Mouse (Mus musculus): ENCODE measurements at regions not wholly inside any gene's neighbourhood (a gene's known extent, or its start where the extent isn't known, plus 50 kb on each side); places are given as distances from the start of the nearest gene placed in this dataset.
"Not testable (repeated sequence)": the region's sequence is repeated elsewhere in the genome, so short reads cannot be mapped to it uniquely, and the experiment has no call there.

DNA sequence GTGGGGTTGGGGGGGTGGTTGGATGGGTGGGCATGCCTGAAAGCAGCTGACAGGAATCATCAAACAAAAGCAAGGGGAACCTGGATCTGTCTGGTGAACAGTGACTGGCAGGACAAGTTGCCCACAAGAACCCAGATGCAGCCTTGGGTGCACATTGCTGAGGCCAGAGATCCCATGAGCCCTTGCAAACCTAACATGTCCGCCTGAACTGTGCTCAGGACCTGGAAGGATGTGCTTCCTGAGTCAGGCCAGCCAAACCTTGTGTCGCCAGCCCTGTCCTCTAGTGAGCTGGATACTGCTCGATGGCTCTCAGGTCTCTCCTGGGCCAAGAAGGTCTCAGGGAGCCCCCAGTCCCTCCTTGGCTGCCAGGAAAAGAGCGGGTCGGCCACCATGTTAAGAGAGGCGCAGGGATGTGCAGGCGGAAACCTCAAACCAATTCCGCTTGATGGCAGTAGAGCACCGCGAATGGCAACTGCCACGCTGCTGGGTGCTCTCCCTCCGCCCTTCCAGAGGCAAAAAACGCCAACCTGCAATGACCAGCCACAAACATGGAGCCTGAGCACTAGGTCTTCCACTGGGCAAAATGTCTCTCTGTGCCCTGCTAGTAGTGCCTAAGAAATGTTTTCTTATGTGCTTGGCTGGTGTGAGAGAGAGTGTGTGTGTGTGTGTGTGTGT is 140.2 kb downstream of the Pls3 start:
- not testable (repeated sequence) for H3K36me3 ChIP-seq (ENCODE audit: control insufficient read depth, insufficient read depth, low read length); H3K27me3 ChIP-seq (ENCODE audit: control insufficient read depth, insufficient read depth, low read length); H3K4me2 ChIP-seq; H3K4me1 ChIP-seq (ENCODE audit: control insufficient read depth, insufficient read depth, low read length); H3K4me3 ChIP-seq (ENCODE audit: low read depth, low read length); ATAC-seq (replicated peaks; ENCODE audit: insufficient number of reproducible peaks, low FRiP score, low TSS enrichment); H3K27ac ChIP-seq (ENCODE audit: low read depth, low read length); H3K9me3 ChIP-seq (replicated peaks; ENCODE audit: control insufficient read depth, low read length); H3K9ac ChIP-seq (ENCODE audit: low read depth, low read length)
- WGBS (ENCODE audit: insufficient replicate concordance): 48% methylated on average over 10 of the region's 13 CpGs

DNA sequence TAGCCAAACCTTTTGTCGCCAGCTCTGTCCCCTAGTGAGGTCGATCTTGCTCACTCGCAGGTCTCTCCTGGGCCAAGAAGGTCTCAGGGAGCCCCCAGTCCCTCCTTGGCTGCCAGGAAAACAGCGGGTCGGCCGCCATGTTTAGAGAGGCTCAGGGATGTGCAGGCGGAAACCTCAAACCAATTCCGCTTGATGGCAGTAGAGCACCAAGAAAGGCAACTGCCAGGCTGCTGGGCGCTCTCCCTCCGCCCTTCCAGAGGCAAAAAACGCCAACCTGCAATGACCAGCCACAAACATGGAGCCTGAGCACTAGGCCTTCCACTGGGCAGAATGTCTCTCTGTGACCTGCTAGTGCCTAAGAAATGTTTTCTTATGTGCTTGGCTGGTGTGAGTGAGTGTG is 141.3 kb downstream of the Pls3 start:
- H3K9me3 ChIP-seq (replicated peaks; ENCODE audit: control insufficient read depth, low read length); H3K9ac ChIP-seq (ENCODE audit: low read depth, low read length); H3K4me3 ChIP-seq (ENCODE audit: low read depth, low read length); H3K4me1 ChIP-seq (ENCODE audit: control insufficient read depth, insufficient read depth, low read length); H3K27me3 ChIP-seq (ENCODE audit: control insufficient read depth, insufficient read depth, low read length); ATAC-seq (replicated peaks; ENCODE audit: insufficient number of reproducible peaks, low FRiP score, low TSS enrichment); H3K4me2 ChIP-seq; H3K36me3 ChIP-seq (ENCODE audit: control insufficient read depth, insufficient read depth, low read length); H3K27ac ChIP-seq (ENCODE audit: low read depth, low read length): not testable (repeated sequence)
- WGBS (ENCODE audit: insufficient replicate concordance): 73% methylated on average over 11 of the region's 11 CpGs

DNA sequence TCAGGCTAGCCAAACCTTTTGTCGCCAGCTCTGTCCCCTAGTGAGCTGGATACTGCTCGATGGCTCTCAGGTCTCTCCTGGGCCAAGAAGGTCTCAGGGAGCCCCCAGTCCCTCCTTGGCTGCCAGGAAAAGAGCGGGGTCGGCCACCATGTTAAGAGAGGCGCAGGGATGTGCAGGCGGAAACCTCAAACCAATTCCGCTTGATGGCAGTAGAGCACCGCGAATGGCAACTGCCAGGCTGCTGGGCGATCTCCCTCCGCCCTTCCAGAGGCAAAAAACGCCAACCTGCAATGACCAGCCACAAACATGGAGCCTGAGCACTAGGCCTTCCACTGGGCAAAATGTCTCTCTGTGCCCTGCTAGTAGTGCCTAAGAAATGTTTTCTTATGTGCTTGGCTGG is 145.2 kb downstream of the Pls3 start:
- not testable (repeated sequence) for ATAC-seq (replicated peaks; ENCODE audit: insufficient number of reproducible peaks, low FRiP score, low TSS enrichment)
- 54% methylated on average over 11 of the region's 12 CpGs for WGBS (ENCODE audit: insufficient replicate concordance)

DNA sequence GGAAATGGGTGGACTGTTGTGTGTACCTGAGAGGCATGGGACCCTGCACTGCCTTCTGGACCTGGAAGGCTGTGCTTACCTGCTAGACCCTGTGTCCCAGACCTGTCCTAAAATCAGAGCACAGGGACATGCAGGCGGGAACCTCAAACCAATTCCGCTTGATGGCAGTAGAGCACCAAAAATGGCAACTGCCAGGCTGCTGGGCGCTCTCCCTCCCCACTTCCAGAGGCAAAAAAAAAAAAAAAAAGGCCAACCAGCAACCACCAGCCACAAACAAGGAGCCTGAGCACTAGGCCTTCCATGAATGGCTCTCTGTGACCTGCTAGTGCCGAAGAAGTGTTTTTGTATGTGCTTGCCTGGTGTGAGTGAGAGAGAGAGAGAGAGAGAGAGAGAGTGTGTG is 146.5 kb downstream of the Pls3 start:
- Histone ChIP-seq H3K4me3 (ENCODE audit: low read depth, low read length) (no peak overlapping the region), H3K9me3 (replicated peaks; ENCODE audit: control insufficient read depth, low read length) (no peaks in the 10 kb centered on the region), H3K36me3 (ENCODE audit: control insufficient read depth, insufficient read depth, low read length) (no peaks in the 10 kb centered on the region), H3K27me3 (ENCODE audit: control insufficient read depth, insufficient read depth, low read length) (no peaks in the 10 kb centered on the region), H3K27ac (ENCODE audit: low read depth, low read length) (no peak overlapping the region), H3K9ac (ENCODE audit: low read depth, low read length) (no peak overlapping the region), H3K4me1 (ENCODE audit: control insufficient read depth, insufficient read depth, low read length) (no peaks in the 10 kb centered on the region), H3K4me2 (no peak overlapping the region)
- 76% methylated on average over 4 of the region's 4 CpGs for WGBS (ENCODE audit: insufficient replicate concordance)
- ATAC-seq (replicated peaks; ENCODE audit: insufficient number of reproducible peaks, low FRiP score, low TSS enrichment): no peak

More for the DNA sequence above, 145.2 kb downstream of the Pls3 start:
- H3K27me3 ChIP-seq (ENCODE audit: control insufficient read depth, insufficient read depth, low read length); H3K9ac ChIP-seq (ENCODE audit: low read depth, low read length); H3K36me3 ChIP-seq (ENCODE audit: control insufficient read depth, insufficient read depth, low read length); H3K4me2 ChIP-seq; H3K27ac ChIP-seq (ENCODE audit: low read depth, low read length); H3K9me3 ChIP-seq (replicated peaks; ENCODE audit: control insufficient read depth, low read length); H3K4me1 ChIP-seq (ENCODE audit: control insufficient read depth, insufficient read depth, low read length); H3K4me3 ChIP-seq (ENCODE audit: low read depth, low read length): not testable (repeated sequence)

DNA sequence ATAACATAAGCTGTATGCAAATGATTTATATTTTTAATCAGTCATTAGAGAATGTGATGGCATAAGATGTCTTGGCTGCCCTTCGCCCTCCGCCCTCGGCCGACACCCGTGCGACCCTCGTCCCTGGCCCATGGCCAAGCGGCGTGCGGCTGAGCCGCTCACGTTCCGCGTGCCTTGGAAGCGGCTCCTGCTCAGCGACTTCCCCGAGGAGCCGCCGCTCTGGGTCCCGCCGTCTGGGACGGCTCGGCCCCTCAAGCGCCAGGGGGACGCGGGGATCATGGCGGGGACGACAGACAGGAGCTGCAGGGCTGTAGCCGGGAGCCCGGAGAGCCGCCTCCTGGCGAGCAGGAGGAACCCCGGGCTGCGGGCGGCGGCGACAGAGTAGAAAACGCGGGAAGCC is 145.5 kb upstream of the Rab39b start:
- H3K4me2 ChIP-seq; H3K9me3 ChIP-seq (replicated peaks; ENCODE audit: control insufficient read depth, low read length); H3K4me3 ChIP-seq (ENCODE audit: low read depth, low read length); H3K36me3 ChIP-seq (ENCODE audit: control insufficient read depth, insufficient read depth, low read length); H3K27ac ChIP-seq (ENCODE audit: low read depth, low read length); H3K27me3 ChIP-seq (ENCODE audit: control insufficient read depth, insufficient read depth, low read length); H3K4me1 ChIP-seq (ENCODE audit: control insufficient read depth, insufficient read depth, low read length); ATAC-seq (replicated peaks; ENCODE audit: insufficient number of reproducible peaks, low FRiP score, low TSS enrichment); H3K9ac ChIP-seq (ENCODE audit: low read depth, low read length): not testable (repeated sequence)
- WGBS (ENCODE audit: insufficient replicate concordance): 65% methylated on average over 30 of the region's 39 CpGs

DNA sequence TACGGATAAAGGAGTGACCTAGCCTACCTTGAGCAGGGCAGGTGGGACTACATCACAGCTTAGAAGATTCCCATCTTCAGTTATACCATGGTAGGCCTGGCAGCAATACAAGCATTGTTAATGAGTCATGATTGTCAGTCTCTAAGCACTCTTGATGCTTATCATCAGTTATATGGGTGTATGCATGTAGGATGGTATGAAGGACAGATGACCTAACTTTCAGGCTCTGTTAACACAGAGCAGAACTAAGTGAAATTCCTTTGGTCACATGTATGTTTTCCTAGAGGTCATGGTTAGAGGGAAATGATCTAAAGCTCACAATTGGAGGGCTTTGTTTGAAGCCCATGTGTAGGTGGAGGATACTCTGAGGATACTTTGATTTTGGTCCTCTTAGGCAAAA is 121.9 kb upstream of the Rab39b start:
- Histone ChIP-seq H3K4me3 (ENCODE audit: low read depth, low read length) (no peak overlapping the region), H3K27me3 (ENCODE audit: control insufficient read depth, insufficient read depth, low read length) (no peaks in the 10 kb centered on the region), H3K4me1 (ENCODE audit: control insufficient read depth, insufficient read depth, low read length) (no peaks in the 10 kb centered on the region), H3K9ac (ENCODE audit: low read depth, low read length) (no peak overlapping the region), H3K36me3 (ENCODE audit: control insufficient read depth, insufficient read depth, low read length) (no peaks in the 10 kb centered on the region), H3K4me2 (no peak overlapping the region), H3K9me3 (replicated peaks; ENCODE audit: control insufficient read depth, low read length) (peaks cover 7% of the 10 kb centered on the region; the same call in 1 of the 2 replicates), H3K27ac (ENCODE audit: low read depth, low read length) (no peak overlapping the region)
- WGBS (ENCODE audit: insufficient replicate concordance): 24% methylated on average over 1 of the region's 1 CpGs
- ATAC-seq (replicated peaks; ENCODE audit: insufficient number of reproducible peaks, low FRiP score, low TSS enrichment): no peak

DNA sequence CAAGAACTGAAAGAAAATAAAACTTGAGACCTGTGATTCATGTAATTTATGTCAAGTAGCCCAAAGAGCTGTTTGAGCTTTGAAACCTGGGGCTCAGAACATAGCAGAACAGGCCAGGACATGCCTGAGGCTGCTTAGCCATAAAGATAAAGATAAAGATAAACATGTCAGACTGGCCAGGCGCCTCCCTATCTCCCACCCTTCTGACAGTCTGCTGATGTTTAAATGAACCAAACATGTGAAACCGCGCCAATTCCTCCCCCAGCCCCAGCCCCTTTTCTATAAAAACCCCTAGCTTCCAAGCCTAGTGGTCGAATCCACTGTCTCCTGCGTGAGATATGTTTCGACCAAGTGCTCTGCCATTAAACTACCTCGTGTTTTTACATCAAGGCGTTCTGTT is 97.2 kb upstream of the Rab39b start:
- ATAC-seq (replicated peaks; ENCODE audit: insufficient number of reproducible peaks, low FRiP score, low TSS enrichment); H3K9ac ChIP-seq (ENCODE audit: low read depth, low read length); H3K4me3 ChIP-seq (ENCODE audit: low read depth, low read length); H3K4me2 ChIP-seq; H3K36me3 ChIP-seq (ENCODE audit: control insufficient read depth, insufficient read depth, low read length); H3K9me3 ChIP-seq (replicated peaks; ENCODE audit: control insufficient read depth, low read length); H3K27ac ChIP-seq (ENCODE audit: low read depth, low read length); H3K27me3 ChIP-seq (ENCODE audit: control insufficient read depth, insufficient read depth, low read length); H3K4me1 ChIP-seq (ENCODE audit: control insufficient read depth, insufficient read depth, low read length): not testable (repeated sequence)
- 89% methylated on average over 8 of the region's 8 CpGs for WGBS (ENCODE audit: insufficient replicate concordance)

DNA sequence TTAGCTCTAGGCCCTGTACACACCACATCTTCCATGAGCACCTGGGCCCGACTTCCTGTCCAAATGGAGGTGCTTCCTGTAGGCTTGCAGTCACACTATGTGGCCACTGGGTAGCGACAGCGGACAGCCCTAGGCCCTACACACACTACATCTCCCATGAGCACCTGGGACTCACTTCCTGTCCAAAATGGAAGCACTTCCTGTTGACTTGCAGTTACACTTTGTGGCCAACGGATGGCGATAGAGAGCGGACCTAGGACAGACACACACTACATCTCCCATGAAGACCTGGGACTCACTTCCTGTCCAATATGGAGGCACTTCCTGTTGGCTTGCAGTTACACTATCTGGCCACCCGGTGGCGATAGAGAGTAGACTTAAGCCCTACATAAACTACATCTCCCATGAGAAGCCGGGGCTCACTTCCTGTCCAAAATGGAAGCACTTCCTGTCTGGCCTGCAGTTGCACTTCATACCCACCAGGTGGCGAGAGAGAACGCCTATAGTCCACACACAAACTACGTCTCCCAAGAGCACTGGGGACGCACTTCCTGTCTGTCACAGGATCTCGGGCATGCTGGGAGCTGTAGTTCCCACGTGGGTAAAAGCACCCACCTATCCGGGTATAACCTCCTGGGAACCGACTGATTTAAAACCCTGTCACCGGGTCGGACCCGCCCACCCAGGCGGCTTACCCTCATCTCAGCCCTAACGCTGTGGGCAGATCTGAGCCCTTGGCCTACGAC is 96.1 kb upstream of the Rab39b start:
- Histone ChIP-seq H3K9me3 (replicated peaks; ENCODE audit: control insufficient read depth, low read length) (no peaks in the 10 kb centered on the region; the same call in 1 of the 2 replicates), H3K4me2 (peak overlapping the region; percentile 47), H3K9ac (ENCODE audit: low read depth, low read length) (no peak overlapping the region), H3K27me3 (ENCODE audit: control insufficient read depth, insufficient read depth, low read length) (no peaks in the 10 kb centered on the region), H3K36me3 (ENCODE audit: control insufficient read depth, insufficient read depth, low read length) (no peaks in the 10 kb centered on the region), H3K4me1 (ENCODE audit: control insufficient read depth, insufficient read depth, low read length) (no peaks in the 10 kb centered on the region), H3K27ac (ENCODE audit: low read depth, low read length) (no peak overlapping the region), H3K4me3 (ENCODE audit: low read depth, low read length) (peak overlapping the region; percentile 31; the same call in 1 of the 2 replicates)
- peak; percentile 93 for ATAC-seq (replicated peaks; ENCODE audit: insufficient number of reproducible peaks, low FRiP score, low TSS enrichment)
- 10% methylated on average over 23 of the region's 23 CpGs for WGBS (ENCODE audit: insufficient replicate concordance)

DNA sequence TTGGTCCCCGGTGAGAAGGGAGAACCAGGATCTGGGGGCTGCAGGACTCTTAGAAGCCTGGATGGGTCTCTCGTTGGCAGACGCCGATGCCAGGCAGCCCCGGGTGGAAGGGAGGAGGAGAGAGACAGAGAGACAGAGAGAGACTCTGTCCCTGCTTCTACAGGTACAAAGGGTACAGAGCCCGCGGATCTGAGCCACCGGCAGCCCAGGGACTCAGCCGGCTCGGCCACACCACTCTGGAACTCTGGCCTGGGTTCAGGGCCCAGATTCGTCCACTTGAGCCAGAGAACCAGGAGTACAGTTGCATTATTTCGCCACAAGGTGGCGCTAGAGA is 95.5 kb upstream of the Rab39b start:
- no peak for ATAC-seq (replicated peaks; ENCODE audit: insufficient number of reproducible peaks, low FRiP score, low TSS enrichment)
- peak overlapping the region; percentile 29; the same call in 1 of the 2 replicates for H3K4me3 ChIP-seq (ENCODE audit: low read depth, low read length)
- H3K4me2 ChIP-seq: peak overlapping the region; percentile 36
- 59% methylated on average over 13 of the region's 13 CpGs for WGBS (ENCODE audit: insufficient replicate concordance)
- no peaks in the 10 kb centered on the region for H3K36me3 ChIP-seq (ENCODE audit: control insufficient read depth, insufficient read depth, low read length)
- H3K27ac ChIP-seq (ENCODE audit: low read depth, low read length): no peak overlapping the region
- H3K9me3 ChIP-seq (replicated peaks; ENCODE audit: control insufficient read depth, low read length): no peaks in the 10 kb centered on the region; the same call in 1 of the 2 replicates
- H3K4me1 ChIP-seq (ENCODE audit: control insufficient read depth, insufficient read depth, low read length): no peaks in the 10 kb centered on the region
- peak overlapping the region; percentile 34; the same call in 1 of the 2 replicates for H3K9ac ChIP-seq (ENCODE audit: low read depth, low read length)
- H3K27me3 ChIP-seq (ENCODE audit: control insufficient read depth, insufficient read depth, low read length): no peaks in the 10 kb centered on the region

Data from heart, embryonic 11.5 days (tissue).